Mouse (Mus musculus): ENCODE measurements around the gene Tbc1d4. TPM values are rescaled to one million over a fixed set of nuclear protein-coding genes. Genes with fewer than 3 reads are reported as not detected.
A peak's percentile ranks its signal among the peaks of the same experiment; 100 is the strongest.

The Tbc1d4 gene
- total and polyA plus RNA-seq, 3 experiments = 20.6 to 72.9 (median 71.0) TPM

GRCm38 (mm10) chr14:101541141-101541540, 67.8 kb downstream of the Tbc1d4 start (continued):
- no peak for TF ChIP-seq MEF2A (IDR thresholded peaks at IDR 0.05; ENCODE audit: borderline replicate concordance, low read depth, low read length)

- H3K4me3 ChIP-seq (replicated peaks in 1 of 3; ENCODE audit: low read depth in 2 of 3, low read length in 2 of 3, poor library complexity in 1 of 3) = no peak overlapping the region
- H3K27me3 ChIP-seq (replicated peaks) = no peaks in the 10 kb centered on the region
- no peak for TF ChIP-seq TCF12 (IDR thresholded peaks at IDR 0.05; ENCODE audit: low read depth, low read length)
- no peak for TF ChIP-seq SMC3 (IDR thresholded peaks at IDR 0.05; ENCODE audit: low read depth, low read length)
- TF ChIP-seq ZMIZ1 (IDR thresholded peaks at IDR 0.05; ENCODE audit: low read depth, low read length) = no peak
- no peak for TF ChIP-seq BHLHE40 (IDR thresholded peaks at IDR 0.05; ENCODE audit: low read depth, low read length)
- 0 out of 4 replicates have a peak, but pooled peaks of 1 of the 2 experiments have one; percentile 3 for TF ChIP-seq CTCF (conservative IDR thresholded peaks at IDR 0.05 in 1 of 2, IDR thresholded peaks at IDR 0.05 in 1 of 2; ENCODE audit: low read depth in 2 of 2, low read length in 2 of 2)
- TF ChIP-seq SIN3A (IDR thresholded peaks at IDR 0.05; ENCODE audit: low read length) = no peak
- H3K9me3 ChIP-seq (replicated peaks; ENCODE audit: low read length) = no peaks in the 10 kb centered on the region
- peaks cover 0 to 10% of the 10 kb centered on the region in 2 experiments; a peak in 2 of 4 replicates for H3K4me1 ChIP-seq (ENCODE audit: control insufficient read depth in 1 of 2, insufficient read depth in 2 of 2)
- in situ Hi-C loops (cut with MboI; ENCODE audit: low pct_ligation_motif_present, low pct_unique_long_range_greater_than_20kb, low sequenced_read_pairs) (no loop called here), dilution Hi-C loops (cut with MboI; ENCODE audit: extremely low pct_ligation_motif_present, extremely low pct_unique_long_range_greater_than_20kb, low sequenced_read_pairs) (no loop called here)
- H3K4me2 ChIP-seq (ENCODE audit: insufficient read depth, low read depth, poor library complexity, severe bottlenecking) = no peak overlapping the region
- no peak overlapping the region for H3K27ac ChIP-seq (ENCODE audit: insufficient read depth, low read depth)
- H3K36me3 ChIP-seq (replicated peaks in 1 of 2; ENCODE audit: control insufficient read depth in 1 of 2, insufficient read depth in 1 of 2, low read length in 1 of 2) = peaks cover 0 to 6% of the 10 kb centered on the region in 2 experiments
- no peak overlapping the region for H3K9ac ChIP-seq (ENCODE audit: insufficient read depth, low read depth)
- no peak for DNase-seq (ENCODE audit: extremely low read depth)
- H3K79me2 ChIP-seq (replicated peaks; ENCODE audit: control insufficient read depth, extremely low read depth, insufficient read depth, poor library complexity, severe bottlenecking) = no peaks in the 10 kb centered on the region
Measured at GRCm38 (mm10) chr14:101540466-101540865, 68.5 kb downstream of the Tbc1d4 start.

GRCm38 (mm10) chr14:101537906-101538305, 71.1 kb downstream of the Tbc1d4 start:
- dilution Hi-C loops (cut with MboI; ENCODE audit: extremely low pct_ligation_motif_present, extremely low pct_unique_long_range_greater_than_20kb, low sequenced_read_pairs) = no loop called here
- H3K9ac ChIP-seq (ENCODE audit: insufficient read depth, low read depth) = no peak overlapping the region
- no peak for DNase-seq (ENCODE audit: extremely low read depth)
- H3K4me1 ChIP-seq (ENCODE audit: control insufficient read depth in 1 of 2, insufficient read depth in 2 of 2) = peaks cover 0 to 6% of the 10 kb centered on the region in 2 experiments; a peak in 1 of 4 replicates
- in situ Hi-C loops (cut with MboI; ENCODE audit: low pct_ligation_motif_present, low pct_unique_long_range_greater_than_20kb, low sequenced_read_pairs) = no loop called here
- no peak overlapping the region for H3K27ac ChIP-seq (ENCODE audit: insufficient read depth, low read depth)
- no peak for TF ChIP-seq KAT2A (IDR thresholded peaks at IDR 0.05; ENCODE audit: insufficient replicate concordance, low read length)
- no peak for TF ChIP-seq CHD1 (IDR thresholded peaks at IDR 0.05; ENCODE audit: low read depth, low read length)
- TF ChIP-seq ZKSCAN1 (IDR thresholded peaks at IDR 0.05; ENCODE audit: borderline replicate concordance, low read depth, low read length) = no peak
- TF ChIP-seq UBTF (IDR thresholded peaks at IDR 0.05; ENCODE audit: low read depth, low read length) = no peak
- no peaks in the 10 kb centered on the region for H3K27me3 ChIP-seq (replicated peaks)
- no peaks in the 10 kb centered on the region for H3K9me3 ChIP-seq (replicated peaks; ENCODE audit: low read length)
- H3K4me3 ChIP-seq (replicated peaks in 1 of 3; ENCODE audit: low read depth in 2 of 3, low read length in 2 of 3, poor library complexity in 1 of 3) = no peak overlapping the region
- peaks cover 0 to 6% of the 10 kb centered on the region in 2 experiments for H3K36me3 ChIP-seq (replicated peaks in 1 of 2; ENCODE audit: control insufficient read depth in 1 of 2, insufficient read depth in 1 of 2, low read length in 1 of 2)
- no peak overlapping the region for H3K4me2 ChIP-seq (ENCODE audit: insufficient read depth, low read depth, poor library complexity, severe bottlenecking)
- no peaks in the 10 kb centered on the region for H3K79me2 ChIP-seq (replicated peaks; ENCODE audit: control insufficient read depth, extremely low read depth, insufficient read depth, poor library complexity, severe bottlenecking)

DNA sequence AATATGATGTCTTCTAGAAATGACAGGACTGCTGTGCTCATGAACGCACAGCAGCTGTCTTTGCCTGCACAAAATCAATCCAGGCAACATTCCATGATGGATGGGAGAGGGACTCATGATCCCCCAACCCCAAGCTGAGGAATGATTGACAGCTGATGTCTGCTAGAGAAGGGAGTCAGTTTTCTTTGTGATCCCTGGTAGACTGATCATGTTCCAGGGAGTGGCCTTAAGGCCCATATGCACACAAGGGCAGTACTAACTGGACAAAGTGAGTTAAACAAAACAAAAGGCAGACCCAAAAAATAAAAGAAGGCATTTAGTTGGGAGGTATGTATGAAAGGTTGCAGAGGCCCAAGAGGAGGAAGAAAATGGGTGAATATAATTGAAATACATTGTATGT, 71.6 kb downstream of the Tbc1d4 start:
- Histone ChIP-seq H3K9ac (ENCODE audit: insufficient read depth, low read depth) (no peak overlapping the region), H3K4me2 (ENCODE audit: insufficient read depth, low read depth, poor library complexity, severe bottlenecking) (no peak overlapping the region), H3K27me3 (replicated peaks) (no peaks in the 10 kb centered on the region), H3K27ac (ENCODE audit: insufficient read depth, low read depth) (no peak overlapping the region), H3K9me3 (replicated peaks; ENCODE audit: low read length) (no peaks in the 10 kb centered on the region), H3K36me3 (replicated peaks in 1 of 2; ENCODE audit: control insufficient read depth in 1 of 2, insufficient read depth in 1 of 2, low read length in 1 of 2) (peaks cover 0 to 6% of the 10 kb centered on the region in 2 experiments), H3K79me2 (replicated peaks; ENCODE audit: control insufficient read depth, extremely low read depth, insufficient read depth, poor library complexity, severe bottlenecking) (no peaks in the 10 kb centered on the region), H3K4me3 (replicated peaks in 1 of 3; ENCODE audit: low read depth in 2 of 3, low read length in 2 of 3, poor library complexity in 1 of 3) (no peak overlapping the region), H3K4me1 (ENCODE audit: control insufficient read depth in 1 of 2, insufficient read depth in 2 of 2) (peaks cover 0 to 8% of the 10 kb centered on the region in 2 experiments; a peak in 2 of 4 replicates)
- DNase-seq (ENCODE audit: extremely low read depth) = no peak
- in situ Hi-C loops (cut with MboI; ENCODE audit: low pct_ligation_motif_present, low pct_unique_long_range_greater_than_20kb, low sequenced_read_pairs) (no loop called here), dilution Hi-C loops (cut with MboI; ENCODE audit: extremely low pct_ligation_motif_present, extremely low pct_unique_long_range_greater_than_20kb, low sequenced_read_pairs) (no loop called here)
- no peak for TF ChIP-seq ZKSCAN1 (IDR thresholded peaks at IDR 0.05; ENCODE audit: borderline replicate concordance, low read depth, low read length)
- TF ChIP-seq JUN (IDR thresholded peaks at IDR 0.05; ENCODE audit: insufficient read depth, low read depth, low read length) = no peak
- TF ChIP-seq RAD21 (IDR thresholded peaks at IDR 0.05; ENCODE audit: low read depth, low read length) = no peak
- TF ChIP-seq CTCF (conservative IDR thresholded peaks at IDR 0.05 in 1 of 2, IDR thresholded peaks at IDR 0.05 in 1 of 2; ENCODE audit: low read depth in 2 of 2, low read length in 2 of 2) = no peak
- no peak for TF ChIP-seq IRF4 (IDR thresholded peaks at IDR 0.05; ENCODE audit: low read depth, low read length)
- TF ChIP-seq EP300 (IDR thresholded peaks at IDR 0.05; ENCODE audit: low read length) = no peak
- no peak for TF ChIP-seq JUND (conservative IDR thresholded peaks at IDR 0.05; ENCODE audit: low read depth, low read length)
- TF ChIP-seq PAX5 (IDR thresholded peaks at IDR 0.05; ENCODE audit: low read length) = no peak
- TF ChIP-seq MXI1 (IDR thresholded peaks at IDR 0.05; ENCODE audit: low read depth, low read length) = no peak
- no peak for TF ChIP-seq ZNF384 (IDR thresholded peaks at IDR 0.05; ENCODE audit: low read depth, low read length)
- no peak for TF ChIP-seq KAT2A (IDR thresholded peaks at IDR 0.05; ENCODE audit: insufficient replicate concordance, low read length)
- no peak for TF ChIP-seq RCOR1 (conservative IDR thresholded peaks at IDR 0.05; ENCODE audit: low read depth, low read length)
- no peak for TF ChIP-seq MAZ (IDR thresholded peaks at IDR 0.05; ENCODE audit: low read depth, low read length)
- no peak for TF ChIP-seq ZMIZ1 (IDR thresholded peaks at IDR 0.05; ENCODE audit: low read depth, low read length)
- TF ChIP-seq MEF2A (IDR thresholded peaks at IDR 0.05; ENCODE audit: borderline replicate concordance, low read depth, low read length) = no peak
- TF ChIP-seq CHD2 (IDR thresholded peaks at IDR 0.05; ENCODE audit: low read length) = no peak

All from CH12.LX (cell line).